ENCODE assay signal across 35 mouse cellular contexts in genomic region chr11:54917461-54917860, GRCm38 (mm10). TPM values are rescaled to one million over a fixed set of nuclear protein-coding genes. Genes with fewer than 3 reads are reported as not detected.
"Had no signal": no experiment of that assay in that cellular context is flagged by ENCODE, and none has a peak within 500 bp of the region (broad histone marks: within the 10 kb centered on the region; RNA-seq: fewer than 3 reads in every experiment).

No protein-coding gene starts in this region.

- H3K4me2 ChIP-seq: heart, embryonic 11.5 days; heart, embryonic 12.5 days; heart, embryonic 13.5 days; heart, embryonic 15.5 days; hindbrain, embryonic 12.5 days; hindbrain, embryonic 13.5 days; hindbrain, embryonic 14.5 days; hindbrain, embryonic 15.5 days; intestine, embryonic 15.5 days; kidney, embryonic 15.5 days had no signal

- ATAC-seq: hindbrain, embryonic 16.5 days; hindbrain, postnatal 0 days; inflammation-experienced regulatory T-cells, adult 6 months; intestine, embryonic 15.5 days had no signal

- H3K9me3 ChIP-seq: heart, embryonic 10.5 days; heart, embryonic 12.5 days; heart, embryonic 13.5 days; heart, embryonic 15.5 days; hindbrain, embryonic 12.5 days; hindbrain, embryonic 13.5 days; hindbrain, embryonic 15.5 days; intestine, embryonic 15.5 days; kidney, embryonic 15.5 days had no signal

- H3K4me3 ChIP-seq: heart, embryonic 10.5 days; heart, embryonic 12.5 days; heart, embryonic 13.5 days; heart, embryonic 15.5 days; hindbrain, embryonic 10.5 days; hindbrain, embryonic 12.5 days; hindbrain, embryonic 13.5 days; hindbrain, embryonic 15.5 days; intestine, embryonic 15.5 days; kidney, embryonic 15.5 days; layer of hippocampus, adult 2 months; left cerebral cortex, adult 2 months had no signal

- H3K4me1 ChIP-seq: hindbrain, embryonic 12.5 days; hindbrain, embryonic 13.5 days; hindbrain, embryonic 15.5 days had no signal

- H3K27me3 ChIP-seq: heart, embryonic 12.5 days; heart, embryonic 13.5 days; heart, embryonic 15.5 days; hindbrain, embryonic 12.5 days; hindbrain, embryonic 13.5 days; hindbrain, embryonic 15.5 days; intestine, embryonic 15.5 days; kidney, embryonic 15.5 days had no signal

- H3K27ac ChIP-seq: heart, embryonic 10.5 days; heart, embryonic 13.5 days; heart, embryonic 15.5 days; hindbrain, embryonic 10.5 days; hindbrain, embryonic 12.5 days; hindbrain, embryonic 13.5 days; hindbrain, embryonic 14.5 days; hindbrain, embryonic 15.5 days; hindbrain, postnatal 0 days; intestine, embryonic 15.5 days; kidney, embryonic 15.5 days; kidney, postnatal 0 days; layer of hippocampus, adult 2 months; left cerebral cortex, adult 2 months had no signal

- H3K9ac ChIP-seq: heart, embryonic 12.5 days; heart, embryonic 13.5 days; heart, embryonic 15.5 days; hindbrain, embryonic 12.5 days; hindbrain, embryonic 13.5 days; hindbrain, embryonic 14.5 days; hindbrain, embryonic 15.5 days; intestine, embryonic 15.5 days; kidney, embryonic 15.5 days had no signal

- DNase-seq: heart, postnatal 10 days; heart, postnatal 14 days; heart, postnatal 36 days; heart, postnatal 4 days; kidney, adult 11 months; kidney, adult 18-20 months; kidney, adult 2 months; kidney, adult 8-10 months; kidney, adult 9 months; kidney, postnatal 10 days; kidney, postnatal 14 days; kidney, postnatal 25 days; kidney, postnatal 36 days; kidney, postnatal 4 days; layer of hippocampus, adult 9-11 months; layer of hippocampus, postnatal 36 days had no signal

RNA-seq across cellular contexts. Expression of gene Gpx3, which starts 15.2 kb away (rescaled TPM):
- total RNA-seq: hematopoietic stem cell, adult 5-6 weeks had no signal
